Mouse (Mus musculus) hindlimb bud, embryonic 11.5 days (tissue): Measurements from ENCODE around the gene E130114P18Rik.

Experiments used
- DNase-seq: peaks from one replicate; pipeline ENCODE4 v3.0.0-alpha.2; 2012; ENCODE audit warnings: low read depth, low spot score; ENCODE audit errors: extremely low spot score

Gene E130114P18Rik

GRCm38 (mm10) chr4:97615031-97615430 is 162.8 kb downstream of the E130114P18Rik start:
- DNase-seq, result no peak

GRCm38 (mm10) chr4:97611251-97611847 is 166.5 kb downstream of the E130114P18Rik start:
- no peak for DNase-seq

- no peak for DNase-seq
Observed at GRCm38 (mm10) chr4:97609831-97610727, 167.8 kb downstream of the E130114P18Rik start.

- no peak for DNase-seq
Observed at GRCm38 (mm10) chr4:97609329-97609728, 168.5 kb downstream of the E130114P18Rik start.

- no peak for DNase-seq
Observed at GRCm38 (mm10) chr4:97608728-97609127, 169.2 kb downstream of the E130114P18Rik start.

GRCm38 (mm10) chr4:97608134-97608533 is 169.7 kb downstream of the E130114P18Rik start:
- no peak for DNase-seq

- no peak for DNase-seq
Observed at GRCm38 (mm10) chr4:97607169-97607568, 170.7 kb downstream of the E130114P18Rik start.

- DNase-seq, result no peak
Observed at GRCm38 (mm10) chr4:97606524-97606923, 171.4 kb downstream of the E130114P18Rik start.

GRCm38 (mm10) chr4:97602579-97602978 is 175.3 kb downstream of the E130114P18Rik start:
- DNase-seq, result no peak

GRCm38 (mm10) chr4:97600875-97601835 is 176.7 kb downstream of the E130114P18Rik start:
- no peak for DNase-seq

GRCm38 (mm10) chr4:97597443-97597842 is 180.4 kb downstream of the E130114P18Rik start:
- no peak for DNase-seq

- no peak for DNase-seq
Observed at GRCm38 (mm10) chr4:97596348-97596747, 181.5 kb downstream of the E130114P18Rik start.

- DNase-seq, result no peak
Observed at GRCm38 (mm10) chr4:97593869-97594268, 184.0 kb downstream of the E130114P18Rik start.

GRCm38 (mm10) chr4:97589790-97590189 is 188.1 kb downstream of the E130114P18Rik start:
- no peak for DNase-seq

- DNase-seq, result no peak
Observed at GRCm38 (mm10) chr4:97587412-97588010, 190.4 kb downstream of the E130114P18Rik start.

- DNase-seq, result no peak
Observed at GRCm38 (mm10) chr4:97585170-97585569, 192.7 kb downstream of the E130114P18Rik start.

- DNase-seq, result no peak
Observed at GRCm38 (mm10) chr4:97584445-97585130, 193.3 kb downstream of the E130114P18Rik start.

- DNase-seq, result no peak
Observed at GRCm38 (mm10) chr4:97582796-97583430, 195.0 kb downstream of the E130114P18Rik start.

- DNase-seq, result no peak
Observed at GRCm38 (mm10) chr4:97582064-97582415, 195.8 kb downstream of the E130114P18Rik start.
